Mouse (Mus musculus): ENCODE measurements around the gene Chst1. TPM values are rescaled to one million over a fixed set of nuclear protein-coding genes. Genes with fewer than 3 reads are reported as not detected.

Gene Chst1
- polyA plus RNA-seq, 1 experiment from 2014 or later, result 3.0 TPM

DNA sequence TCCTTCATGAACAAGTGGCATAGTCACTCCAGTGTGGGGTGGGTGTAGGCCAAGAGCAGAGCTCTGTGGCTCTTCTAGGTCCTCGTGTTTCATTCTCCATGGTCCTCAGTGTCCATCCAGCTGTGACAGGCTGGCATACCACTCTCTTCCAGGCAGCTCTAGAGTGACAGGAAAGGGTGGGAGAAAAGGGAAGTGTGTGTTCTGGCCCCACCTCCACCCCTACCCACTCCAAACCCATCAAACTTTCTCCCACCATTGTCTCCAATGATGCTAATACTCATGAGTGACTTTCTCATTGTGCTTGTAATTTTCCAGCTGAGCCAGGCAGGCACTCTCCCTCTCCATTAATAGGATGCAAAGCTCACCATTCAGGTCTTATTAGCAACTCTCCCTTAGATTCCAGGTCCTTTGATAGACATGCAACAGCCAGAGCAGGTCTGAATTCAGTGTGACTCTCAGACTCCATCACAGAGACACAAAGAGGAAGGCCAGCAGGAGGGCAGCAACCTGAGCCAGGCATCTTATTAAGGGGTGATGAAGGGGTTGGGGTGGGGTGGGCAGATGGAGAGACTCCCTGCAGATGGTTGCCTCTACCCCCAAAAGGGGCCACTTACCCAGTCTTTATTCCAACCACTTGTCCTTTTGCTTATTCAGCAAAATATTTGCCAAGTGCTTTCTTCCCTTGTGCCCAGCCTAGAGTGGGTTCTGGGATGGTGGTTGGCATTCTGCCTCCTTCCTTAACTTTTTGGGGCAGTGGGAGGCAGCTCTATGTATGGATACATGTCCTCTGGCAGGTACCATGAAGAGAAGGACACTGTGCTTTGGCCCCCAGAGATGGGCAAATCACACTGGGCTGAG is 59.0 kb downstream of the Chst1 start:
- no peak for ATAC-seq (ENCODE audit: low FRiP score, low TSS enrichment)
- Histone ChIP-seq H3K36me3 (ENCODE audit: control insufficient read depth, insufficient read depth, low read length) (no peaks in the 10 kb centered on the region), H3K4me1 (replicated peaks; ENCODE audit: control insufficient read depth, insufficient read depth) (no peaks in the 10 kb centered on the region), H3K4me3 (ENCODE audit: low read depth, low read length) (no peak overlapping the region), H3K27me3 (ENCODE audit: control insufficient read depth, insufficient read depth, low read length) (no peaks in the 10 kb centered on the region), H3K9ac (ENCODE audit: low read length) (no peak overlapping the region), H3K27ac (replicated peaks) (no peak overlapping the region), H3K4me2 (replicated peaks; ENCODE audit: low read depth) (no peak overlapping the region), H3K9me3 (ENCODE audit: control insufficient read depth, low read length) (no peaks in the 10 kb centered on the region)
- 89% methylated on average over 1 of the region's 1 CpGs for WGBS
- no peak for DNase-seq (ENCODE audit: low spot score)
- TF ChIP-seq EP300 (optimal IDR thresholded peaks at IDR 0.05) (no peak), CTCF (IDR thresholded peaks at IDR 0.05; ENCODE audit: low read depth) (no peak)

DNA sequence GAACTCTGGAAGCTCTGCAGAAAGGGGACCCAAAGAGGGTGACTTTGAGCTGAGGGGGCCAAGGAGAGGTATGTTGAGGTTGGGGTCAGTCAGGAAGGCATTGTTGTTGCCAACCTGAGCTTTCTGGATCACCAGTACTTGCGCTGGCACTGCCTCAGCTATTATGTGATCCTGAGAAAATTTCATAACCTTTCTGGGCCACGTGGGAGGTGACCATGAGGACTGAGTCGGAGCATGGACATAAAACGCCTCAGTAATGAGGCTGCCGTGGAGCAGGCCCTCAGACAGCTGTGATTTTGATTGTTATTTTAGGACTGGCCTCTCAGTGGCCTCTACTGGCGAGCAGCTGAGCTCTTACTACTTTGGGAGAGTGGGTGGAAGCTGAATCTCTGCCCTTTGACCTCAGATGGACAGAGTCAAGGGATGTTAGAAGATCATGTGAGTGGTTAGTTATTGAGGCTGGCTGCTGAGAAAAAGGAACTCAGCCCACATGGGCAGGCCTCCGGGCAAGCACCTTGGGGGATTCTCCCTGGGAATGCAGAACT is 60.1 kb downstream of the Chst1 start:
- DNase-seq (ENCODE audit: low spot score), result no peak
- Histone ChIP-seq H3K27ac (replicated peaks) (no peak overlapping the region), H3K36me3 (ENCODE audit: control insufficient read depth, insufficient read depth, low read length) (no peaks in the 10 kb centered on the region), H3K4me3 (ENCODE audit: low read depth, low read length) (no peak overlapping the region), H3K9ac (ENCODE audit: low read length) (no peak overlapping the region), H3K9me3 (ENCODE audit: control insufficient read depth, low read length) (no peaks in the 10 kb centered on the region), H3K4me1 (replicated peaks; ENCODE audit: control insufficient read depth, insufficient read depth) (no peaks in the 10 kb centered on the region), H3K27me3 (ENCODE audit: control insufficient read depth, insufficient read depth, low read length) (no peaks in the 10 kb centered on the region), H3K4me2 (replicated peaks; ENCODE audit: low read depth) (no peak overlapping the region)
- TF ChIP-seq EP300 (optimal IDR thresholded peaks at IDR 0.05) (no peak), CTCF (IDR thresholded peaks at IDR 0.05; ENCODE audit: low read depth) (no peak)
- 57% methylated on average over 7 of the region's 7 CpGs for WGBS
- ATAC-seq (ENCODE audit: low FRiP score, low TSS enrichment), result no peak

DNA sequence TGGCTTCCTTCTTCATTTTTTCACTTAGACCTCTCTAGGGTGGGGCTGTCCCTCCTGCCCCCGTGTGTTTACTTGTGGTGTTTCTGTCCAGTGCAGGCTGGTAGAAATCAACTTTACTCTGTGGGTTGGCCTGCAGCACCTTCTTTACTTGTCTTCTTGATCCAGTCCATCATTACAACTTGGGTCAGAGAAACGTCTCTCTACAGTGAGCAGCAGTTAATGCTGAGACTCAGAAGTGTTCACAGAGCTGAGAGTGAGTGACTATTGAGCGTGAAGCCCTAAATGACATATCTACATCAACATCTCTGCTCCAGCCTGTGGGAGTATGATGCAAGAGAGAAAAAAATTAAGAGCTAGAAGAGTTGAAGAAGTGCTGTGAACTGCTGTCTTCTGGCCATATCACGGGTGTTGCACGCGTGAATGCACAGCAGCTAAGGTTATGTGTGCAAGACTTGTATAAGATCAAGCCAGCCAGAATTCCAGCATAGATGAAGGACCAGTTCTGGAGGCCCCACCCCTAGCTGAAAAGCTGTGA is 63.1 kb downstream of the Chst1 start:
- DNase-seq (ENCODE audit: low spot score) (no peak), ATAC-seq (ENCODE audit: low FRiP score, low TSS enrichment) (no peak)
- TF ChIP-seq CTCF (IDR thresholded peaks at IDR 0.05; ENCODE audit: low read depth) (no peak), EP300 (optimal IDR thresholded peaks at IDR 0.05) (no peak)
- no peak overlapping the region for H3K4me3 ChIP-seq (ENCODE audit: low read depth, low read length)
- H3K36me3 ChIP-seq (ENCODE audit: control insufficient read depth, insufficient read depth, low read length), result no peaks in the 10 kb centered on the region
- WGBS, result 84% methylated on average over 6 of the region's 6 CpGs
- no peaks in the 10 kb centered on the region for H3K9me3 ChIP-seq (ENCODE audit: control insufficient read depth, low read length)
- H3K9ac ChIP-seq (ENCODE audit: low read length), result no peak overlapping the region
- no peak overlapping the region for H3K4me2 ChIP-seq (replicated peaks; ENCODE audit: low read depth)
- H3K27ac ChIP-seq (replicated peaks), result no peak overlapping the region
- no peaks in the 10 kb centered on the region for H3K27me3 ChIP-seq (ENCODE audit: control insufficient read depth, insufficient read depth, low read length)
- no peaks in the 10 kb centered on the region for H3K4me1 ChIP-seq (replicated peaks; ENCODE audit: control insufficient read depth, insufficient read depth)

Small RNAs within 50 kb of the gene (microRNA-seq; reads per million reads assigned to microRNA genes)
- gene Mir7221, result not detected
- gene Mir7222, result not detected

Other genes with a start within 250 kb of the Chst1 start
- gene Pex16, start 225.0 kb upstream of the Chst1 start, polyA plus RNA-seq (2015; fragmentation: Nextera tagmentation; extraction: Ambion mirVana), result 33.5 and 38.3 TPM in 2 replicates
- gene Large2, start 224.8 kb upstream of the Chst1 start, polyA plus RNA-seq (2015; fragmentation: Nextera tagmentation; extraction: Ambion mirVana), result 8.7 and 9.4 TPM in 2 replicates
- 1.7 and 2.3 TPM in 2 replicates for gene 1700029I15Rik, start 217.2 kb upstream of the Chst1 start, polyA plus RNA-seq (2015; fragmentation: Nextera tagmentation; extraction: Ambion mirVana)
- gene Mapk8ip1, start 198.4 kb upstream of the Chst1 start, polyA plus RNA-seq (2015; fragmentation: Nextera tagmentation; extraction: Ambion mirVana), result 10.3 and 12.5 TPM in 2 replicates
- 14.8 and 17.3 TPM in 2 replicates for gene Cry2, start 165.7 kb upstream of the Chst1 start, polyA plus RNA-seq (2015; fragmentation: Nextera tagmentation; extraction: Ambion mirVana)
- gene Slc35c1, start 139.2 kb upstream of the Chst1 start, polyA plus RNA-seq (2015; fragmentation: Nextera tagmentation; extraction: Ambion mirVana), result 35.8 and 41.7 TPM in 2 replicates